Mouse (Mus musculus): ENCODE measurements at regions not wholly inside any gene's neighbourhood (a gene's known extent, or its start where the extent isn't known, plus 50 kb on each side); places are given as distances from the start of the nearest gene placed in this dataset.

- DNase-seq: no peak
These were observed 163.8 kb upstream of the Hapln1 start for GRCm38 (mm10) chr13:89375526-89376474.

- no peak for DNase-seq
These were observed 161.2 kb upstream of the Hapln1 start for GRCm38 (mm10) chr13:89378365-89378764.

- DNase-seq: peak; percentile 51
These were observed 155.9 kb upstream of the Hapln1 start for GRCm38 (mm10) chr13:89383619-89384190.

- peak; percentile 77 for DNase-seq
These were observed 154.9 kb upstream of the Hapln1 start for GRCm38 (mm10) chr13:89384598-89385145.

GRCm38 (mm10) chr13:89387416-89387815, 152.2 kb upstream of the Hapln1 start:
- no peak for DNase-seq

GRCm38 (mm10) chr13:89389149-89389548, 150.4 kb upstream of the Hapln1 start:
- DNase-seq: no peak

- no peak for DNase-seq
These were observed 144.8 kb upstream of the Hapln1 start for GRCm38 (mm10) chr13:89394717-89395344.

- no peak for DNase-seq
These were observed 143.7 kb upstream of the Hapln1 start for GRCm38 (mm10) chr13:89395851-89396250.

GRCm38 (mm10) chr13:89401084-89401671, 138.4 kb upstream of the Hapln1 start:
- DNase-seq: no peak

GRCm38 (mm10) chr13:89410504-89410903, 129.1 kb upstream of the Hapln1 start:
- no peak for DNase-seq

GRCm38 (mm10) chr13:89412768-89413487, 126.7 kb upstream of the Hapln1 start:
- DNase-seq: peak; percentile 25

GRCm38 (mm10) chr13:89418804-89419203, 120.8 kb upstream of the Hapln1 start:
- no peak for DNase-seq

- DNase-seq: no peak
These were observed 117.8 kb upstream of the Hapln1 start for GRCm38 (mm10) chr13:89421833-89422232.

- no peak for DNase-seq
These were observed 116.1 kb upstream of the Hapln1 start for GRCm38 (mm10) chr13:89423491-89423890.

GRCm38 (mm10) chr13:89428272-89429071, 111.1 kb upstream of the Hapln1 start:
- DNase-seq: no peak

- no peak for DNase-seq
These were observed 94.7 kb upstream of the Hapln1 start for GRCm38 (mm10) chr13:89444847-89445246.

GRCm38 (mm10) chr13:89453819-89454218, 85.8 kb upstream of the Hapln1 start:
- DNase-seq: no peak

- DNase-seq: no peak
These were observed 85.2 kb upstream of the Hapln1 start for GRCm38 (mm10) chr13:89454249-89455018.

- no peak for DNase-seq
These were observed 75.8 kb upstream of the Hapln1 start for GRCm38 (mm10) chr13:89463746-89464145.
